Mouse (Mus musculus) forebrain, embryonic 14.5 days (tissue): Measurements from ENCODE around the gene Ptprn2. TPM values are rescaled to one million over a fixed set of nuclear protein-coding genes. Genes with fewer than 3 reads are reported as not detected.
A peak's percentile ranks its signal among the peaks of the same experiment; 100 is the strongest.

Experiments used
- ATAC-seq: fragments of 200-750 bp; cut with Nextera tagmentation; 2 replicates; pipeline ENCODE4 v1.8.0; 2017; ENCODE audit warnings: mild to moderate bottlenecking, moderate library complexity
- DNase-seq: peaks from one replicate; pipeline ENCODE4 v3.0.0-alpha.2; 2015; ENCODE audit warnings: low spot score
- H3K27ac ChIP-seq: fragments of 300-500 bp; sonication (generic); 2 replicates; pipeline ENCODE4 v1.5.1; 2014; ENCODE audit warnings: low read depth, mild to moderate bottlenecking, control low read depth, low read length, moderate library complexity
- H3K27me3 ChIP-seq: fragments of 300-500 bp; sonication (generic); replicated peaks from 2 replicates; pipeline ENCODE4 v1.6.1; 2014; ENCODE audit warnings: low read length, control low read depth, mixed read lengths; ENCODE audit not compliant: control insufficient read depth, insufficient read depth
- H3K36me3 ChIP-seq: fragments of 300-500 bp; sonication (generic); 2 replicates; pipeline ENCODE4 v1.6.1; 2014; ENCODE audit warnings: low read length, control low read depth; ENCODE audit not compliant: control insufficient read depth, insufficient read depth
- H3K4me1 ChIP-seq: fragments of 300-500 bp; sonication (generic); 2 replicates; pipeline ENCODE4 v1.6.1; 2014; ENCODE audit warnings: antibody characterized with exemption, low read length, control low read depth; ENCODE audit not compliant: control insufficient read depth, insufficient read depth
- H3K4me2 ChIP-seq: fragments of 300-500 bp; sonication (generic); 2 replicates; pipeline ENCODE4 v1.6.1; 2014; ENCODE audit warnings: mild to moderate bottlenecking, control low read depth, low read length
- H3K4me3 ChIP-seq: fragments of 300-500 bp; sonication (generic); 2 replicates; pipeline ENCODE4 v1.5.1; 2014; ENCODE audit warnings: low read depth, low read length, control low read depth
- H3K9ac ChIP-seq: fragments of 300-500 bp; sonication (generic); 2 replicates; pipeline ENCODE4 v1.6.1; 2014; ENCODE audit warnings: mild to moderate bottlenecking, low read length, control low read depth, moderate library complexity
- H3K9me3 ChIP-seq: fragments of 300-500 bp; sonication (generic); replicated peaks from 2 replicates; pipeline ENCODE4 v1.6.1; 2016; ENCODE audit warnings: low read length, control low read depth, mixed read lengths; ENCODE audit not compliant: control insufficient read depth
- WGBS: fragments of 180-500 bp; shearing (Covaris S2); extraction: QIAGEN DNeasy Blood & Tissue Kit; methylation state at CpG from one replicate; pipeline ENCODE4 v1.1.7; 2014; 5-methylcytosine and 5-hydroxymethylcytosine counted together
- polyA plus RNA-seq: library from polyadenylated mRNA; unstranded; fragments of >200 nt; fragmentation: Nextera tagmentation; extraction: Ambion mirVana; gene quantifications from 2 replicates; pipeline ENCODE4 v1.2.1, GENCODE M21; 2014

The Ptprn2 gene
- polyA plus RNA-seq, 1 experiment from 2014 or later, result 4.1 TPM

- H3K4me2 ChIP-seq, result no peak overlapping the region
- 65% methylated on average over 1 of the region's 1 CpGs for WGBS
- H3K9me3 ChIP-seq, result no peaks in the 10 kb centered on the region
- no peak overlapping the region for H3K4me3 ChIP-seq
- peak overlapping the region; percentile 52 for H3K27ac ChIP-seq
- ATAC-seq (peak; percentile 85), DNase-seq (peak; percentile 89)
- peaks cover 12% of the 10 kb centered on the region for H3K4me1 ChIP-seq
- H3K27me3 ChIP-seq, result no peaks in the 10 kb centered on the region
- H3K9ac ChIP-seq, result no peak overlapping the region
- H3K36me3 ChIP-seq, result no peaks in the 10 kb centered on the region
Observed at GRCm38 (mm10) chr12:116599537-116599936, 114.0 kb downstream of the Ptprn2 start.

- peak; percentile 61 for ATAC-seq
- Histone ChIP-seq H3K4me3 (no peak overlapping the region), H3K36me3 (no peaks in the 10 kb centered on the region), H3K27ac (peak overlapping the region; percentile 52), H3K4me1 (peaks cover 12% of the 10 kb centered on the region), H3K9me3 (no peaks in the 10 kb centered on the region), H3K9ac (no peak overlapping the region), H3K27me3 (no peaks in the 10 kb centered on the region), H3K4me2 (no peak overlapping the region)
- 65% methylated on average over 6 of the region's 6 CpGs for WGBS
- DNase-seq, result no peak
Observed at GRCm38 (mm10) chr12:116600054-116600453, 114.5 kb downstream of the Ptprn2 start.

- no peak for ATAC-seq
- Histone ChIP-seq H3K9me3 (no peaks in the 10 kb centered on the region), H3K9ac (no peak overlapping the region), H3K27ac (no peak overlapping the region), H3K36me3 (no peaks in the 10 kb centered on the region), H3K4me2 (no peak overlapping the region), H3K4me3 (no peak overlapping the region), H3K4me1 (peaks cover 12% of the 10 kb centered on the region), H3K27me3 (no peaks in the 10 kb centered on the region)
- 93% methylated on average over 3 of the region's 3 CpGs for WGBS
- no peak for DNase-seq
Observed at GRCm38 (mm10) chr12:116601395-116601794, 115.9 kb downstream of the Ptprn2 start.

GRCm38 (mm10) chr12:116601921-116602320 lies 116.4 kb downstream of the Ptprn2 start:
- no peak for ATAC-seq
- DNase-seq, result no peak
- no peak overlapping the region for H3K9ac ChIP-seq
- H3K4me3 ChIP-seq, result no peak overlapping the region
- no peak overlapping the region for H3K27ac ChIP-seq
- peaks cover 12% of the 10 kb centered on the region for H3K4me1 ChIP-seq
- no peak overlapping the region for H3K4me2 ChIP-seq
- no peaks in the 10 kb centered on the region for H3K27me3 ChIP-seq
- H3K36me3 ChIP-seq, result no peaks in the 10 kb centered on the region
- WGBS, result 76% methylated on average over 5 of the region's 5 CpGs
- H3K9me3 ChIP-seq, result no peaks in the 10 kb centered on the region

- no peak overlapping the region for H3K4me2 ChIP-seq
- no peak overlapping the region for H3K9ac ChIP-seq
- H3K9me3 ChIP-seq, result no peaks in the 10 kb centered on the region
- no peaks in the 10 kb centered on the region for H3K36me3 ChIP-seq
- H3K27me3 ChIP-seq, result no peaks in the 10 kb centered on the region
- no peak overlapping the region for H3K27ac ChIP-seq
- DNase-seq, result no peak
- ATAC-seq, result no peak
- H3K4me1 ChIP-seq, result no peaks in the 10 kb centered on the region
- no peak overlapping the region for H3K4me3 ChIP-seq
- WGBS, result 88% methylated on average over 6 of the region's 6 CpGs
Observed at GRCm38 (mm10) chr12:116608598-116608997, 123.1 kb downstream of the Ptprn2 start.

GRCm38 (mm10) chr12:116619868-116620267 lies 134.3 kb downstream of the Ptprn2 start:
- Histone ChIP-seq H3K4me1 (no peaks in the 10 kb centered on the region), H3K4me3 (no peak overlapping the region), H3K36me3 (no peaks in the 10 kb centered on the region), H3K9ac (no peak overlapping the region), H3K9me3 (no peaks in the 10 kb centered on the region), H3K4me2 (no peak overlapping the region), H3K27me3 (no peaks in the 10 kb centered on the region), H3K27ac (no peak overlapping the region)
- 42% methylated on average over 5 of the region's 5 CpGs for WGBS
- peak; percentile 56 for ATAC-seq
- peak; percentile 83 for DNase-seq

GRCm38 (mm10) chr12:116620299-116620698 lies 134.8 kb downstream of the Ptprn2 start:
- 72% methylated on average over 3 of the region's 3 CpGs for WGBS
- Histone ChIP-seq H3K9ac (no peak overlapping the region), H3K4me1 (no peaks in the 10 kb centered on the region), H3K9me3 (no peaks in the 10 kb centered on the region), H3K4me2 (no peak overlapping the region), H3K36me3 (no peaks in the 10 kb centered on the region), H3K4me3 (no peak overlapping the region), H3K27me3 (no peaks in the 10 kb centered on the region), H3K27ac (no peak overlapping the region)
- peak; percentile 42 for ATAC-seq
- no peak for DNase-seq

GRCm38 (mm10) chr12:116621325-116622040 lies 136.0 kb downstream of the Ptprn2 start:
- Histone ChIP-seq H3K27me3 (no peaks in the 10 kb centered on the region), H3K4me3 (no peak overlapping the region), H3K4me1 (no peaks in the 10 kb centered on the region), H3K4me2 (no peak overlapping the region), H3K9ac (no peak overlapping the region), H3K27ac (no peak overlapping the region), H3K36me3 (no peaks in the 10 kb centered on the region), H3K9me3 (no peaks in the 10 kb centered on the region)
- DNase-seq (no peak), ATAC-seq (no peak)
- 81% methylated on average over 10 of the region's 10 CpGs for WGBS

- no peak overlapping the region for H3K4me3 ChIP-seq
- DNase-seq (peak; percentile 56), ATAC-seq (no peak; the same call in 1 of the 2 replicates)
- no peaks in the 10 kb centered on the region for H3K9me3 ChIP-seq
- H3K9ac ChIP-seq, result no peak overlapping the region
- H3K36me3 ChIP-seq, result no peaks in the 10 kb centered on the region
- H3K4me1 ChIP-seq, result no peaks in the 10 kb centered on the region
- no peak overlapping the region for H3K4me2 ChIP-seq
- H3K27me3 ChIP-seq, result no peaks in the 10 kb centered on the region
- H3K27ac ChIP-seq, result no peak overlapping the region
- WGBS, result 68% methylated on average over 6 of the region's 6 CpGs
Observed at GRCm38 (mm10) chr12:116622665-116623387, 137.3 kb downstream of the Ptprn2 start.
